Mouse (Mus musculus) E14TG2a.4 (cell line): ENCODE results near the gene Apobr.

Experiments used
- CTCF ChIP-seq: conservative IDR thresholded peaks from 2 replicates; pipeline ENCODE4 v1.5.1; 2014; ENCODE audit warnings: low read length
- NANOG ChIP-seq: IDR thresholded peaks from 2 replicates; pipeline ENCODE4 v1.6.1; 2014; ENCODE audit warnings: borderline replicate concordance, low read length, mixed read lengths
- POU5F1 ChIP-seq: IDR thresholded peaks from 2 replicates; pipeline ENCODE4 v1.6.1; 2014; ENCODE audit warnings: low read length, borderline replicate concordance

DNA sequence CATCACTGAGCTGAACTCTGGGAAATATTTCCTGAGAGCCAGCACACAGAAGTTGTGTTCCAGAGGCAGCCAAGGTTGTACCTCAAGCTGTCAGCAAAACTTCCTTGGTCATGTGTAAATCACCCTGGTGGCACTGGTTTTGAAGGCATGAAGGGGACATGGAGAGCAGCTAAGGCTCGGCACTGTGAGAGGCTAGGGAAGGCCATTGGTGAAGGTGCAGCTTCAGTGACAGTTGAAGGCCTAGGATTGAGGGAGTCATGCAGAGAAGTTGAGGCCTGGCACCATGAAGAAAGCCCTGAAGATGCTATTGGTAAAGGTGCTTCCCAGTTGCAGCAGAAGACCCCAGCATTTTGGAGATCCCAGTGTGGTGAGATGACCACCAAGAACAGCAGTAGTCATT, 43.1 kb upstream of the Apobr start:
- TF ChIP-seq CTCF (no peak), POU5F1 (no peak), NANOG (no peak)
